Mouse (Mus musculus) layer of hippocampus, adult 8-10 months (tissue): ENCODE measurements around the gene Pabpc4. TPM values are rescaled to one million over a fixed set of nuclear protein-coding genes. Genes with fewer than 3 reads are reported as not detected.

Experiments
- DNase-seq, 2 experiments: peaks; one replicate each; pipeline ENCODE4 v3.0.0; 2022; ENCODE audit warnings: low spot score in 2 of 2
- total RNA-seq, 4 experiments: library from RNA; stranded (reverse); gene quantifications; 2 replicates each; pipeline ENCODE4 v1.2.4; 2022

Gene Pabpc4
- total RNA-seq, 4 experiments from 2014 or later, result 40.2 to 45.7 (median 44.2) TPM

DNA sequence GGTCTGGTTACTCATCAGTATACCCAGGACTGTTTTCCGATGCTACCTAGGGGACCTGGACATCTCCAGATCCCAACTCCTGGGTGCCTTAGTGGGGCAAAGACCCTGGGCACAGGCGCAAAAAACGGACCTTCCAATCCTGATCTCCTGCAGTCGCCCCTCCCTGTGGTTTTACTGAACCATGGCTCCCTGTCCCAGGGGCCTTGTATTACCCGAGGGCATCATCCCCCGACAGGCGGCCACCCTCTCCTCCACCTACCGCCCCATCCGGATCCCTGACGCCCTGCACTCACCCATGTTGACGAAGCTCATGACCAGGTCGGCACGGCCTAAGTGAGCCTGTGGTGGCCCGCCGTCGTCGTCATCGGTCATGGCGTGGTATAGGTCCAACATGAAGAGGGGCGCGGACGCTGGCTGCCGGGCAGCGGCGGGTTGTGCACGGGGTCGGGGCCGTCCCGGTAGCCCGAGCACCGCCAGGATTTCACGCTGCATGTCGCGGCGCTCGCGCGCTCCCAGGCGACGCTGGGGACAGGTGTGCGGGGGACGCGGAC, 80.0 kb downstream of the Pabpc4 start:
- DNase-seq, result no peak

- DNase-seq, result no peak
Observed at GRCm38 (mm10) chr4:123342642-123343470, 80.7 kb downstream of the Pabpc4 start, which contains the start of gene Bmp8a. TSS of gene Bmp8a (minus strand) at chr4:123343252.

- no peak for DNase-seq
Observed at GRCm38 (mm10) chr4:123343471-123343789, 81.3 kb downstream of the Pabpc4 start.

Other genes starting within 250 kb of the Pabpc4 start
- 10 to 100 TPM; 24.4 to 27.4 (median 26.6) TPM for gene Trit1, start 245.8 kb upstream of the Pabpc4 start, total RNA-seq
- under 1 TPM in 3 of 4 experiments, not detected in 1; 0.18 to 0.40 (median 0.27) TPM for gene Bmp8b, start 157.2 kb upstream of the Pabpc4 start, total RNA-seq
- under 1 TPM in 2 of 4 experiments, not detected in 2; 0.19 to 0.26 TPM for gene Oxct2b, start 146.1 kb upstream of the Pabpc4 start, total RNA-seq
- gene Ppie, start 122.4 kb upstream of the Pabpc4 start, total RNA-seq, result 10 to 100 TPM; 20.0 to 23.1 (median 20.4) TPM
- gene Hpcal4, start 79.1 kb upstream of the Pabpc4 start, total RNA-seq, result 100 to 1,000 TPM; 374 to 501 (median 436) TPM
- gene Nt5c1a, start 60.8 kb upstream of the Pabpc4 start, total RNA-seq, result 10 to 100 TPM; 14.5 to 16.8 (median 15.6) TPM
- 1 to 10 TPM; 2.9 to 5.2 (median 3.5) TPM for gene Heyl, start 28.8 kb upstream of the Pabpc4 start, total RNA-seq
- under 1 TPM in 1 of 4 experiments, not detected in 3; 0.26 TPM for gene Oxct2a, start 61.3 kb downstream of the Pabpc4 start, total RNA-seq
- gene Bmp8a, start 80.9 kb downstream of the Pabpc4 start, total RNA-seq, result under 1 TPM in 2 of 4 experiments, not detected in 2; 0.18 to 0.27 TPM